Comparison of ENCODE assay signal across 1 mouse cellular context in the genomic region with DNA sequence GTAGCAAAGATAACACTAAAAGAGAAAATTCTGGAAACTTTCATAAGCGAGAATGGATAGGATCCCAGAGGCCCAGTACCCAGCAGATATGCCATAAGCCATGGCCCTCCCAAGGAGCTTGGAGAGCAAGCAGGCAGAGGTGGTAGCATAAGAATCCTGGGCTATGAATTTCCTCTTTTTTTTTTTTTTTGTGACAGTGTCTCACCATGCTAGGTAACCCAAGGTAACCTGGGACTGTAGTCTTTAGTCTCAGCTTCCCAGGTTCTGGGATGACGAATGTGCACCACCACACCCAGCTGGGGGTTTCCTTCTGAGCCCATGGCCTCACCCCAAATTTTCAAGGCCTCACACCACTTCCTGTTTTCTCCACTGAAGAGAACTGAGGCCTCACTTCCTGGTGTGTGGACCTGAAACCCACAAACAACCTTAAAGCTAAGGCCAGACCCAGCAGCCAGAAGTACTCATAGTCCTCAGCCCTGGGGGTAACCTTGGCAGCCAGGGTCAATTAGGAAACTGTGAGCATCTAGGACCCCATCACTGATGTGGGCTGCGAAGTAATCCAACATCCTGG.
TF ChIP-seq lines count a peak whose summit lies in the region.

No protein-coding gene starts in this region.

TF ChIP-seq in CH12.LX, 34 proteins besides CTCF, POLR2A, EP300 and RAD21 (continued from another document):
- TF ChIP-seq GABPA (IDR thresholded peaks at IDR 0.05; ENCODE audit: insufficient replicate concordance, low read depth, low read length), result no peak
- no peak for TF ChIP-seq HCFC1 (IDR thresholded peaks at IDR 0.05; ENCODE audit: low read depth, low read length)
- TF ChIP-seq MAZ (IDR thresholded peaks at IDR 0.05; ENCODE audit: low read depth, low read length), result no peak
- TF ChIP-seq JUND (conservative IDR thresholded peaks at IDR 0.05; ENCODE audit: low read depth, low read length), result no peak
- TF ChIP-seq ETS1 (conservative IDR thresholded peaks at IDR 0.05; ENCODE audit: low read depth, low read length), result peak; percentile 81
- TF ChIP-seq ELF1 (IDR thresholded peaks at IDR 0.05; ENCODE audit: low read depth, low read length), result peak; percentile 94
- no peak for TF ChIP-seq MXI1 (IDR thresholded peaks at IDR 0.05; ENCODE audit: low read depth, low read length)
- TF ChIP-seq MAFK (IDR thresholded peaks at IDR 0.05; ENCODE audit: insufficient replicate concordance, low read length), result no peak
- peak; percentile 82 for TF ChIP-seq IRF4 (IDR thresholded peaks at IDR 0.05; ENCODE audit: low read depth, low read length)
- TF ChIP-seq RCOR1 (conservative IDR thresholded peaks at IDR 0.05; ENCODE audit: low read depth, low read length), result no peak
